Mouse (Mus musculus) right cerebral cortex, postnatal 4 days (tissue): ENCODE data around the gene Yod1.

Experiments
- DNase-seq: peaks from one replicate; pipeline ENCODE4 v3.0.0-alpha.2; 2022

The Yod1 gene

GRCm38 (mm10) chr1:130770487-130770886 is 53.4 kb downstream of the Yod1 start:
- no peak for DNase-seq

GRCm38 (mm10) chr1:130770981-130771494 is 53.9 kb downstream of the Yod1 start:
- DNase-seq: no peak
